Mouse (Mus musculus): ENCODE data around the gene Gm21970. TPM values are rescaled to one million over a fixed set of nuclear protein-coding genes. Genes with fewer than 3 reads are reported as not detected.

Gene Gm21970
- polyA plus RNA-seq, 1 experiment, result not detected

GRCm38 (mm10) chr16:91362616-91363272 is 28.8 kb upstream of the Gm21970 start:
- Histone ChIP-seq H3K79me2 (ENCODE audit: control insufficient read depth, insufficient read depth) (no peaks in the 10 kb centered on the region), H3K36me3 (ENCODE audit: control insufficient read depth, insufficient read depth) (no peaks in the 10 kb centered on the region), H3K27me3 (ENCODE audit: control insufficient read depth, insufficient read depth, insufficient read length) (peaks cover 10% of the 10 kb centered on the region), H3K4me3 (no peak overlapping the region), H3K4me2 (ENCODE audit: low read depth) (peak overlapping the region; percentile 38), H3ac (ENCODE audit: control insufficient read depth, insufficient read length) (no peak overlapping the region)
- TF ChIP-seq TCF12 (IDR thresholded peaks at IDR 0.05; ENCODE audit: insufficient read depth, poor library complexity, severe bottlenecking) (no peak), MYOD1 (IDR thresholded peaks at IDR 0.05; ENCODE audit: control insufficient read depth in 1 of 3, insufficient read length in 2 of 3, low read depth in 2 of 3) (no peak), MAX (IDR thresholded peaks at IDR 0.05; ENCODE audit: low read depth) (no peak), E2F4 (IDR thresholded peaks at IDR 0.05; ENCODE audit: insufficient read depth) (no peak), CEBPB (IDR thresholded peaks at IDR 0.05; ENCODE audit: insufficient read depth, poor library complexity, severe bottlenecking) (no peak), POLR2AphosphoS2 (IDR thresholded peaks at IDR 0.05; ENCODE audit: insufficient read length, low read depth) (no peak), SRF (IDR thresholded peaks at IDR 0.05; ENCODE audit: control insufficient read depth, insufficient read length, low read depth) (no peak), MYOG (IDR thresholded peaks at IDR 0.05; ENCODE audit: control insufficient read depth in 1 of 3, insufficient read depth in 1 of 3, insufficient read length in 2 of 3, low read depth in 2 of 3) (no peak), TCF3 (IDR thresholded peaks at IDR 0.05; ENCODE audit: insufficient read length, low read depth) (no peak), POLR2A (IDR thresholded peaks at IDR 0.05; ENCODE audit: insufficient read length, low read depth) (no peak), USF1 (IDR thresholded peaks at IDR 0.05; ENCODE audit: low read depth) (no peak), REST (IDR thresholded peaks at IDR 0.05; ENCODE audit: insufficient read depth, insufficient read length) (no peak)

GRCm38 (mm10) chr16:91363483-91363882 is 28.0 kb upstream of the Gm21970 start:
- Histone ChIP-seq H3ac (ENCODE audit: control insufficient read depth, insufficient read length) (no peak overlapping the region), H3K4me2 (ENCODE audit: low read depth) (peak overlapping the region; percentile 38), H3K4me3 (no peak overlapping the region), H3K79me2 (ENCODE audit: control insufficient read depth, insufficient read depth) (no peaks in the 10 kb centered on the region), H3K27me3 (ENCODE audit: control insufficient read depth, insufficient read depth, insufficient read length) (peaks cover 7% of the 10 kb centered on the region), H3K36me3 (ENCODE audit: control insufficient read depth, insufficient read depth) (no peaks in the 10 kb centered on the region)
- TF ChIP-seq TCF12 (IDR thresholded peaks at IDR 0.05; ENCODE audit: insufficient read depth, poor library complexity, severe bottlenecking), result no peak
- no peak for TF ChIP-seq TCF3 (IDR thresholded peaks at IDR 0.05; ENCODE audit: insufficient read length, low read depth)
- TF ChIP-seq MYOG (IDR thresholded peaks at IDR 0.05; ENCODE audit: control insufficient read depth in 1 of 3, insufficient read depth in 1 of 3, insufficient read length in 2 of 3, low read depth in 2 of 3), result no peak
- TF ChIP-seq REST (IDR thresholded peaks at IDR 0.05; ENCODE audit: insufficient read depth, insufficient read length), result no peak
- TF ChIP-seq MAX (IDR thresholded peaks at IDR 0.05; ENCODE audit: low read depth), result no peak
- TF ChIP-seq CEBPB (IDR thresholded peaks at IDR 0.05; ENCODE audit: insufficient read depth, poor library complexity, severe bottlenecking), result no peak
- no peak for TF ChIP-seq USF1 (IDR thresholded peaks at IDR 0.05; ENCODE audit: low read depth)
- TF ChIP-seq POLR2AphosphoS2 (IDR thresholded peaks at IDR 0.05; ENCODE audit: insufficient read length, low read depth), result no peak
- no peak for TF ChIP-seq SRF (IDR thresholded peaks at IDR 0.05; ENCODE audit: control insufficient read depth, insufficient read length, low read depth)
- no peak for TF ChIP-seq POLR2A (IDR thresholded peaks at IDR 0.05; ENCODE audit: insufficient read length, low read depth)
- TF ChIP-seq MYOD1 (IDR thresholded peaks at IDR 0.05; ENCODE audit: control insufficient read depth in 1 of 3, insufficient read length in 2 of 3, low read depth in 2 of 3), result no peak
- no peak for TF ChIP-seq E2F4 (IDR thresholded peaks at IDR 0.05; ENCODE audit: insufficient read depth)

- TF ChIP-seq TCF3 (IDR thresholded peaks at IDR 0.05; ENCODE audit: insufficient read length, low read depth), result no peak
- TF ChIP-seq REST (IDR thresholded peaks at IDR 0.05; ENCODE audit: insufficient read depth, insufficient read length), result no peak
- TF ChIP-seq TCF12 (IDR thresholded peaks at IDR 0.05; ENCODE audit: insufficient read depth, poor library complexity, severe bottlenecking), result no peak
- TF ChIP-seq MYOG (IDR thresholded peaks at IDR 0.05; ENCODE audit: control insufficient read depth in 1 of 3, insufficient read depth in 1 of 3, insufficient read length in 2 of 3, low read depth in 2 of 3), result peak in 1 of 3 experiments; percentile 53
- no peak for TF ChIP-seq MAX (IDR thresholded peaks at IDR 0.05; ENCODE audit: low read depth)
- TF ChIP-seq USF1 (IDR thresholded peaks at IDR 0.05; ENCODE audit: low read depth), result no peak
- TF ChIP-seq E2F4 (IDR thresholded peaks at IDR 0.05; ENCODE audit: insufficient read depth), result no peak
- TF ChIP-seq POLR2AphosphoS2 (IDR thresholded peaks at IDR 0.05; ENCODE audit: insufficient read length, low read depth), result no peak
- peak in 1 of 3 experiments; percentile 30 for TF ChIP-seq MYOD1 (IDR thresholded peaks at IDR 0.05; ENCODE audit: control insufficient read depth in 1 of 3, insufficient read length in 2 of 3, low read depth in 2 of 3)
- no peak overlapping the region for H3K4me2 ChIP-seq (ENCODE audit: low read depth)
- H3K36me3 ChIP-seq (ENCODE audit: control insufficient read depth, insufficient read depth), result no peaks in the 10 kb centered on the region
- H3ac ChIP-seq (ENCODE audit: control insufficient read depth, insufficient read length), result no peak overlapping the region
- H3K27me3 ChIP-seq (ENCODE audit: control insufficient read depth, insufficient read depth, insufficient read length), result no peaks in the 10 kb centered on the region
- no peak overlapping the region for H3K4me3 ChIP-seq
- no peaks in the 10 kb centered on the region for H3K79me2 ChIP-seq (ENCODE audit: control insufficient read depth, insufficient read depth)
These were observed 25.0 kb upstream of the Gm21970 start for GRCm38 (mm10) chr16:91366567-91366966.

- Histone ChIP-seq H3K79me2 (ENCODE audit: control insufficient read depth, insufficient read depth) (no peaks in the 10 kb centered on the region), H3K4me2 (ENCODE audit: low read depth) (no peak overlapping the region), H3K27me3 (ENCODE audit: control insufficient read depth, insufficient read depth, insufficient read length) (no peaks in the 10 kb centered on the region), H3K36me3 (ENCODE audit: control insufficient read depth, insufficient read depth) (no peaks in the 10 kb centered on the region), H3K4me3 (no peak overlapping the region), H3ac (ENCODE audit: control insufficient read depth, insufficient read length) (no peak overlapping the region)
- no peak for TF ChIP-seq E2F4 (IDR thresholded peaks at IDR 0.05; ENCODE audit: insufficient read depth)
- TF ChIP-seq TCF3 (IDR thresholded peaks at IDR 0.05; ENCODE audit: insufficient read length, low read depth), result no peak
- TF ChIP-seq SRF (IDR thresholded peaks at IDR 0.05; ENCODE audit: control insufficient read depth, insufficient read length, low read depth), result no peak
- TF ChIP-seq MAX (IDR thresholded peaks at IDR 0.05; ENCODE audit: low read depth), result no peak
- TF ChIP-seq MYOD1 (IDR thresholded peaks at IDR 0.05; ENCODE audit: control insufficient read depth in 1 of 3, insufficient read length in 2 of 3, low read depth in 2 of 3), result no peak
- no peak for TF ChIP-seq TCF12 (IDR thresholded peaks at IDR 0.05; ENCODE audit: insufficient read depth, poor library complexity, severe bottlenecking)
- TF ChIP-seq USF1 (IDR thresholded peaks at IDR 0.05; ENCODE audit: low read depth), result no peak
- TF ChIP-seq CEBPB (IDR thresholded peaks at IDR 0.05; ENCODE audit: insufficient read depth, poor library complexity, severe bottlenecking), result no peak
- no peak for TF ChIP-seq POLR2AphosphoS2 (IDR thresholded peaks at IDR 0.05; ENCODE audit: insufficient read length, low read depth)
- no peak for TF ChIP-seq POLR2A (IDR thresholded peaks at IDR 0.05; ENCODE audit: insufficient read length, low read depth)
- no peak for TF ChIP-seq REST (IDR thresholded peaks at IDR 0.05; ENCODE audit: insufficient read depth, insufficient read length)
- TF ChIP-seq MYOG (IDR thresholded peaks at IDR 0.05; ENCODE audit: control insufficient read depth in 1 of 3, insufficient read depth in 1 of 3, insufficient read length in 2 of 3, low read depth in 2 of 3), result no peak
These were observed 24.5 kb upstream of the Gm21970 start for GRCm38 (mm10) chr16:91367066-91367465.
